Mouse (Mus musculus) neutrophil, adult 83 days (primary cell): ENCODE results near the gene Tmod2. TPM values are rescaled to one million over a fixed set of nuclear protein-coding genes. Genes with fewer than 3 reads are reported as not detected.

Source experiments
- total RNA-seq, 2 experiments: library from RNA; stranded (reverse); gene quantifications; one replicate each; pipeline ENCODE4 v1.2.4; 2023

Gene Tmod2
- not detected for total RNA-seq

DNA sequence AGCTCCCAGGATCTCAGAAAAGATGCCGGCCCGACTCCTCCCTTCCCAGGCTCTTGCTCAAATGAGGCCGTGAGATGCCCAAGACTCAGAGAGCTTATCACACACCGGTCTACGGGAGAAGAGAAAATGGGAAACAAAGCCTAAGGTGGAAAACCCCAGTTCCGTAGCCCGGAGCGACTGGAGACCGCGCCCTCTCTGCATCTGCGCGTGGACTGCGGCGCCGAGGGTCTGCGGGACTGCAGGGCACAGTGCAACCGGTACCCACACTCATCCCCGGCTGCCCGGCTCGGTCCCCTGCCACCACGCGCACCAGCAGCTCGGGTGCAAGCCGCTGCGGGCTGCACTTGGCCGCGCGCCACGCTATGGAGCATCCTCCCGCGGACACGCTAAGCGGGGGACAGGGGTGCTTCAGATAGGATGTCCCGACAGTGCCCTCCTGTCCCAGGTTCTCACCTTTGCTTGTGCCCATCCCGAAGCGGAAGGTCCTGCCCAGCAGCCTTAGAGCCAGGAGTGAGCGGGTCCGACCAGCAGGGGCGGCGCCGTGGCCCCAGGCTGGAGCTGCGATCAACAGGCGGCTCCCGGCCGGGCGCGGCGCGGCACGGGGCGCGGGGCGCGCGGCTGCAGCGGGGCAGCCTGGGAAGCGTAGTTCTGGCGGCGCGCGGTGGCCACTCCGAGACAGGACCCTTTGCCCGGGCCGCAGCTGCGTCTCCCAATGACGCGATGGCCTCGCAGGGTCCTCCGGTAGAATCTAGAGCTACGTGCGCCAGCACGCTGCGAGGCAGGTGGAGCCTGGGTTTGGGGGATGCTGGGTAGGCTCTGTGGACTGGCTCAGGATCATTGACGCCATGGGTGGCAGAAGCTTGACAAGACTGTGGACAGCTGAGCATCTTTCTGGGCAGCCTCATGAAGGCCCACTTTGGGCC, at the start of gene Tmod2:
Gene Tmod2, minus strand, starts transcription at position 755 of the 923 bp plus-strand sequence.

DNA sequence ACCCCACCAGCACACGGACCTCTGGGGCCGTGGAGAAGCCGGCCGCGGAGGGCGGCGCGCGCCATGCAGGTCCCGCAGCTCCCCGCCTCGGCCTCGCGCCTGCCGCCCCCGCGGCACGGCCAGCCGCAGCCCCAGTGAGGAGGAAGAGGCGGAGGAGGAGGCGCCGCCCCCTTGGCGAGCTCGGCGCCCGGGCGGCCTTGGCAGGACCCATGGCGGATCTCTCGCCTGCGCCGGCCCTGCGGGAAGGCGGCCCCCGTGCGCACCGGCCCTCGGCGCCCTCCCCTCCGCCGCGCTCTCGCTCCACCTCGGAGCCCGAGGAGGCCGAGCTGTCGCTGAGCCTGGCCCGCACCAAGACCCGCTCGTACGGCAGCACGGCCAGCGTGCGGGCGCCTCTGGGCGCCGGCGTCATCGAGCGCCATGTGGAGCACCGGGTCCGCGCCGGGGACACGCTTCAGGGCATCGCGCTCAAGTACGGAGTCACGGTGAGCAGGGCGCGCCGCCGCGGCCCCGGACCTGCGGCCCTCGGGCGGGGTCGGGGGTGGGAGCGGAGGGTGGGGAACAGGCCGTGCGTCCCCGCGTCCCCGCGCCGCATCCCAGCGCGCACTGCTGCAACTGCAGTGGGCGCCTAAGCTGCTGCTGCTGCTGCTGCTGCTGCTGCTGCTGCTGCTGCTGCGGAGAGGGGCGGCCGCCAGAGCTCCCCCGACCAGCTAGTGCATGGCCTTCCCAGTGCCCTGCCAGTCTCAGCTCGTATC, 14.6 kb upstream of the Tmod2 start, which contains the start of gene Lysmd2:
Gene Lysmd2, plus strand, starts transcription at position 186 of the 752 bp plus-strand sequence.

DNA sequence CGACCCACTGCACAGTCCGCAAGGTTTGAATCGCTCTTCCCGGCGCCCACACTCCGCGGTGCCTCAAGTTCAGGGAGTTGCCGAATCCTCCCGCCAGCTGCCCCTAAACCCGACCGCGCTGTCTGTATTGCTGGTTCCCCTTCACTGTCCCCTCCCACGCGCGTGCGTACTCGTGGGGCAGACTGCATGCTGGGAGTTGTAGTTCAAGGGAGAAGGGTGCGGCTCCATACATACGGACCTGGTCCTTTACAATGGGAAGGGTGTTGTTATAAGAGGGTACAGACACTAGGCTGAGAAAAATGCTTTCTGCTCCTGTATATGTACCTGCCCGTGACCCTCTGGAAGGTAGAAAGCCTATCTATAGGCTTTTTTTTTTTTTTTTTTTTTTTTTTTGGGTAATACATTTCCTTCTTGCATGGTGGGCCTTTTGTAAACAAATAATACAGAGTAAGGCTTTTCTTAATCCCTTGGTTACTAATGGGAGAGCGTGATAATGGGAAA, 51.6 kb downstream of the Tmod2 start, which contains the start of gene Tmod3:
Gene Tmod3, minus strand, starts transcription at position 146 of the 501 bp plus-strand sequence.

Other genes with a start within 250 kb of the Tmod2 start
- 10 to 100 TPM; 46.0 to 49.1 TPM for gene Mapk6, start 201.3 kb downstream of the Tmod2 start, total RNA-seq
- 10 to 100 TPM; 12.9 to 13.0 TPM for gene Leo1, start 169.8 kb downstream of the Tmod2 start, total RNA-seq
- 10 to 100 TPM; 83.1 to 93.6 TPM for gene Tmod3, start 51.7 kb downstream of the Tmod2 start, total RNA-seq
- not detected for gene Lysmd2, start 14.4 kb upstream of the Tmod2 start, total RNA-seq
- not detected for gene Scg3, start 72.7 kb upstream of the Tmod2 start, total RNA-seq
- not detected for gene Bmp5, start 164.0 kb upstream of the Tmod2 start, total RNA-seq